18 mouse cellular contexts compared by ENCODE assay signal in the genomic region with DNA sequence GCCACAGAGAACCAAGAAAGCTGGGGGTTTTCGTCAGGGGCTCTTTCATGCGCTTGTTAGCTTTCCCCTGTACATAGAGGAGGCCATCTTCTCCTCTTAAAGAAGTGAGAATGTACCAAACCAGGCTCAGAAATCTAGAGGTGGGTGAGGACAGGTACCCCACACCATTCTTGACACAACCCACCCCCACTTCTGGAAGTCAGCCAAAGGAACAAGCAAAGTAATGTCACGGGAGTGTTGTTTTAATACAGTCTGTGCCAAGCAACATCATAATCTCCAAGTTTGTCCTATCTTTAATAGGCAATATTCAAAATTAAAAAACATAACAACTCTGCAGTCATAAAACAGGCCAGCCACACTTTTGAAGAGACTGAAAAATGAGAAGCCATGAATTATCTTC. TPM values are rescaled to one million over a fixed set of nuclear protein-coding genes. Genes with fewer than 3 reads are reported as not detected.
DNase-seq lines count a peak whose midpoint lies in the region; ATAC-seq lines count a peak whose summit lies in the region.
"Had no signal": no experiment of that assay in that cellular context is flagged by ENCODE, and none has a peak within 500 bp of the region (broad histone marks: within the 10 kb centered on the region; RNA-seq: fewer than 3 reads in every experiment).

No protein-coding gene starts in this region.

- H3K36me3 ChIP-seq in forebrain, embryonic 10.5 days (replicated peaks), result peaks cover 57% of the 10 kb centered on the region
- H3K36me3 ChIP-seq in forebrain, embryonic 13.5 days (ENCODE audit: poor library complexity, severe bottlenecking), result peaks cover 21% of the 10 kb centered on the region
- H3K36me3 ChIP-seq in hindbrain, embryonic 14.5 days (replicated peaks; ENCODE audit: control insufficient read depth, insufficient read depth), result no peaks in the 10 kb centered on the region; the same call in 1 of the 2 replicates
- H3K36me3 ChIP-seq in hindbrain, embryonic 12.5 days, result peaks cover 7% of the 10 kb centered on the region
- H3K36me3 ChIP-seq in neural tube, embryonic 13.5 days, result peaks cover 18% of the 10 kb centered on the region

- no peak overlapping the region for H3K27ac ChIP-seq in forebrain, embryonic 10.5 days
- H3K27ac ChIP-seq in forebrain, embryonic 13.5 days, result no peak overlapping the region
- no peak overlapping the region for H3K27ac ChIP-seq in hindbrain, embryonic 14.5 days
- no peak overlapping the region for H3K27ac ChIP-seq in hindbrain, embryonic 12.5 days
- no peak overlapping the region for H3K27ac ChIP-seq in neural tube, embryonic 13.5 days (replicated peaks)
- H3K27ac ChIP-seq: limb, embryonic 12.5 days had no signal

- no peak overlapping the region for H3K4me2 ChIP-seq in forebrain, embryonic 13.5 days
- peak overlapping the region; percentile 47; the same call in 1 of the 2 replicates for H3K4me2 ChIP-seq in hindbrain, embryonic 14.5 days (replicated peaks)
- no peak overlapping the region; the same call in 1 of the 2 replicates for H3K4me2 ChIP-seq in hindbrain, embryonic 12.5 days (replicated peaks)
- H3K4me2 ChIP-seq in neural tube, embryonic 13.5 days, result peak overlapping the region; percentile 41; the same call in 1 of the 2 replicates

- H3K27me3 ChIP-seq in forebrain, embryonic 10.5 days (ENCODE audit: poor library complexity, severe bottlenecking), result no peaks in the 10 kb centered on the region
- no peaks in the 10 kb centered on the region for H3K27me3 ChIP-seq in forebrain, embryonic 13.5 days
- H3K27me3 ChIP-seq in hindbrain, embryonic 14.5 days (ENCODE audit: control insufficient read depth, insufficient read depth, low read length), result no peaks in the 10 kb centered on the region
- no peaks in the 10 kb centered on the region for H3K27me3 ChIP-seq in hindbrain, embryonic 12.5 days
- H3K27me3 ChIP-seq in neural tube, embryonic 13.5 days, result no peaks in the 10 kb centered on the region
- H3K27me3 ChIP-seq: limb, embryonic 12.5 days; liver, embryonic 12.5 days had no signal

- no peak for ATAC-seq in forebrain, embryonic 13.5 days
- no peak for ATAC-seq in hindbrain, embryonic 14.5 days (ENCODE audit: low FRiP score)
- ATAC-seq in hindbrain, embryonic 12.5 days (ENCODE audit: low FRiP score), result no peak
- ATAC-seq in neural tube, embryonic 13.5 days (ENCODE audit: low read depth), result no peak

- WGBS in forebrain, embryonic 10.5 days, result 92% methylated on average over 3 of the region's 3 CpGs
- 79% methylated on average over 3 of the region's 3 CpGs for WGBS in forebrain, embryonic 13.5 days
- WGBS in hindbrain, embryonic 14.5 days, result 85% methylated on average over 3 of the region's 3 CpGs
- 86% methylated on average over 3 of the region's 3 CpGs for whole genome bisulfite sequencing in hindbrain, embryonic 12.5 days
- WGBS in neural tube, embryonic 13.5 days, result 83% methylated on average over 3 of the region's 3 CpGs

- H3K4me1 ChIP-seq in forebrain, embryonic 10.5 days, result peaks cover 16% of the 10 kb centered on the region
- peaks cover 12% of the 10 kb centered on the region for H3K4me1 ChIP-seq in forebrain, embryonic 13.5 days
- 0 out of 2 replicates have a peak, but pooled peaks cover 4% of the 10 kb centered on the region for H3K4me1 ChIP-seq in hindbrain, embryonic 14.5 days (replicated peaks; ENCODE audit: control insufficient read depth, insufficient read depth, low read length)
- no peaks in the 10 kb centered on the region for H3K4me1 ChIP-seq in hindbrain, embryonic 12.5 days
- H3K4me1 ChIP-seq in neural tube, embryonic 13.5 days (replicated peaks), result peaks cover 20% of the 10 kb centered on the region

- H3K4me3 ChIP-seq in forebrain, embryonic 10.5 days, result 0 out of 2 replicates have a peak overlapping the region, but pooled peaks have one; percentile 69
- no peak overlapping the region for H3K4me3 ChIP-seq in forebrain, embryonic 13.5 days
- no peak overlapping the region for H3K4me3 ChIP-seq in hindbrain, embryonic 14.5 days (replicated peaks; ENCODE audit: low read length)
- no peak overlapping the region for H3K4me3 ChIP-seq in hindbrain, embryonic 12.5 days
- no peak overlapping the region for H3K4me3 ChIP-seq in neural tube, embryonic 13.5 days

- peak; percentile 20 for DNase-seq in cerebellum, adult 11 months
- DNase-seq in cerebellum, postnatal 36 days, result no peak
- DNase-seq in forebrain, embryonic 10.5 days (ENCODE audit: extremely low spot score, low spot score), result no peak
- no peak for DNase-seq in hindbrain, embryonic 14.5 days (ENCODE audit: low spot score)
- DNase-seq in neural tube, embryonic 10.5 days (ENCODE audit: extremely low spot score, low spot score), result no peak
- DNase-seq: embryo, embryonic 11 days; kidney, adult 9 months; kidney, postnatal 14 days; layer of hippocampus, postnatal 36 days; lung, adult 2 months; lung, postnatal 14 days; thymus, adult 18-20 months; thymus, postnatal 36 days had no signal

- H3K9ac ChIP-seq in forebrain, embryonic 13.5 days, result no peak overlapping the region
- no peak overlapping the region for H3K9ac ChIP-seq in hindbrain, embryonic 14.5 days
- no peak overlapping the region for H3K9ac ChIP-seq in hindbrain, embryonic 12.5 days
- H3K9ac ChIP-seq in neural tube, embryonic 13.5 days, result no peak overlapping the region
- H3K9ac ChIP-seq: limb, embryonic 12.5 days had no signal

- no peaks in the 10 kb centered on the region for H3K9me3 ChIP-seq in forebrain, embryonic 10.5 days
- no peaks in the 10 kb centered on the region for H3K9me3 ChIP-seq in forebrain, embryonic 13.5 days (replicated peaks)
- no peaks in the 10 kb centered on the region for H3K9me3 ChIP-seq in hindbrain, embryonic 14.5 days (ENCODE audit: control insufficient read depth, low read length)
- no peaks in the 10 kb centered on the region for H3K9me3 ChIP-seq in hindbrain, embryonic 12.5 days (replicated peaks)
- H3K9me3 ChIP-seq in neural tube, embryonic 13.5 days, result no peaks in the 10 kb centered on the region
- H3K9me3 ChIP-seq: limb, embryonic 12.5 days; liver, embryonic 12.5 days had no signal

RNA-seq across cellular contexts. Expression of a gene that starts 54.5 kb away (rescaled TPM):
- polyA plus RNA-seq in forebrain, embryonic 10.5 days (2016; fragmentation: Nextera tagmentation; extraction: Ambion mirVana), result 121 and 129 TPM in 2 replicates
- 52.6 and 60.2 TPM in 2 replicates for polyA plus RNA-seq in forebrain, embryonic 13.5 days (2015; fragmentation: Nextera tagmentation; extraction: Ambion mirVana)
- 47.7 and 48.8 TPM in 2 replicates for polyA plus RNA-seq in hindbrain, embryonic 14.5 days (2014; fragmentation: Nextera tagmentation; extraction: Ambion mirVana)
- 87.2 and 92.3 TPM in 2 replicates for polyA plus RNA-seq in hindbrain, embryonic 12.5 days (2016; fragmentation: Nextera tagmentation; extraction: Ambion mirVana)
- polyA plus RNA-seq in neural tube, embryonic 13.5 days (2015; fragmentation: Nextera tagmentation; extraction: Ambion mirVana), result 49.6 and 57.4 TPM in 2 replicates

Comparison
In these comparisons a context has a peak if more than half of its experiments do, and no peak if none do; other contexts are left out.
1. H3K4me2 ChIP-seq: peak in hindbrain, embryonic 14.5 days (single experiment) and neural tube, embryonic 13.5 days (single experiment); none in forebrain, embryonic 13.5 days (single experiment) and hindbrain, embryonic 12.5 days (single experiment).